Mouse (Mus musculus): Measurements from ENCODE around the gene Sys1. TPM values are rescaled to one million over a fixed set of nuclear protein-coding genes. Genes with fewer than 3 reads are reported as not detected.

Sys1 gene
- total and polyA plus RNA-seq, 2 experiments from 2014 or later = 108 to 194 TPM

- no peak overlapping the region for H3K4me3 ChIP-seq (ENCODE audit: low read depth, low read length)
- peak; percentile 29; the same call in 1 of the 2 replicates for TF ChIP-seq CTCF (IDR thresholded peaks at IDR 0.05)
- H3K27me3 ChIP-seq (ENCODE audit: insufficient read depth, low read length) = no peaks in the 10 kb centered on the region
- H3K27ac ChIP-seq (ENCODE audit: low read depth, low read length) = no peak overlapping the region
- H3K9me3 ChIP-seq (ENCODE audit: low read length) = no peaks in the 10 kb centered on the region
- DNase-seq (ENCODE audit: low spot score) = no peak
- peaks cover 7% of the 10 kb centered on the region; the same call in 1 of the 2 replicates for H3K4me1 ChIP-seq (ENCODE audit: insufficient read depth, low read length)
- 81% methylated on average over 5 of the region's 5 CpGs for WGBS
- H3K36me3 ChIP-seq (ENCODE audit: insufficient read depth, low read length) = peaks cover 42% of the 10 kb centered on the region
- H3K4me2 ChIP-seq (ENCODE audit: low read depth, low read length, poor library complexity, severe bottlenecking) = no peak overlapping the region
- no peak overlapping the region for H3K9ac ChIP-seq (replicated peaks; ENCODE audit: low read length, poor library complexity, severe bottlenecking)
- no peak for ATAC-seq (ENCODE audit: low FRiP score)
Measured at GRCm38 (mm10) chr2:164499317-164499716, 42.6 kb downstream of the Sys1 start.

GRCm38 (mm10) chr2:164500511-164500910 lies 43.7 kb downstream of the Sys1 start:
- peaks cover 49% of the 10 kb centered on the region for H3K36me3 ChIP-seq (ENCODE audit: insufficient read depth, low read length)
- H3K4me3 ChIP-seq (ENCODE audit: low read depth, low read length) = no peak overlapping the region
- no peak overlapping the region for H3K4me2 ChIP-seq (ENCODE audit: low read depth, low read length, poor library complexity, severe bottlenecking)
- DNase-seq (ENCODE audit: low spot score) (peak; percentile 54), ATAC-seq (ENCODE audit: low FRiP score) (no peak)
- peaks cover 7% of the 10 kb centered on the region; the same call in 1 of the 2 replicates for H3K4me1 ChIP-seq (ENCODE audit: insufficient read depth, low read length)
- no peak overlapping the region for H3K27ac ChIP-seq (ENCODE audit: low read depth, low read length)
- no peak for TF ChIP-seq CTCF (IDR thresholded peaks at IDR 0.05)
- H3K27me3 ChIP-seq (ENCODE audit: insufficient read depth, low read length) = no peaks in the 10 kb centered on the region
- H3K9ac ChIP-seq (replicated peaks; ENCODE audit: low read length, poor library complexity, severe bottlenecking) = no peak overlapping the region
- no peaks in the 10 kb centered on the region for H3K9me3 ChIP-seq (ENCODE audit: low read length)
- WGBS = 96% methylated on average over 7 of the region's 7 CpGs

GRCm38 (mm10) chr2:164504919-164505318 lies 48.2 kb downstream of the Sys1 start:
- H3K36me3 ChIP-seq (ENCODE audit: insufficient read depth, low read length) = peaks cover 48% of the 10 kb centered on the region
- WGBS = 95% methylated on average over 3 of the region's 3 CpGs

GRCm38 (mm10) chr2:164505619-164506347 lies 49.0 kb downstream of the Sys1 start:
- Histone ChIP-seq H3K9me3 (ENCODE audit: low read length) (no peaks in the 10 kb centered on the region), H3K27ac (ENCODE audit: low read depth, low read length) (no peak overlapping the region), H3K9ac (replicated peaks; ENCODE audit: low read length, poor library complexity, severe bottlenecking) (no peak overlapping the region), H3K27me3 (ENCODE audit: insufficient read depth, low read length) (no peaks in the 10 kb centered on the region), H3K4me3 (ENCODE audit: low read depth, low read length) (no peak overlapping the region), H3K4me1 (ENCODE audit: insufficient read depth, low read length) (no peaks in the 10 kb centered on the region), H3K4me2 (ENCODE audit: low read depth, low read length, poor library complexity, severe bottlenecking) (no peak overlapping the region), H3K36me3 (ENCODE audit: insufficient read depth, low read length) (peaks cover 40% of the 10 kb centered on the region)
- DNase-seq (ENCODE audit: low spot score) (no peak), ATAC-seq (ENCODE audit: low FRiP score) (no peak)
- peak; percentile 26; the same call in 1 of the 2 replicates for TF ChIP-seq CTCF (IDR thresholded peaks at IDR 0.05)
- 97% methylated on average over 4 of the region's 4 CpGs for WGBS

More at GRCm38 (mm10) chr2:164504919-164505318, 48.2 kb downstream of the Sys1 start:
- no peak overlapping the region for H3K4me3 ChIP-seq (ENCODE audit: low read depth, low read length)
- peak; percentile 19; the same call in 1 of the 2 replicates for TF ChIP-seq CTCF (IDR thresholded peaks at IDR 0.05)
- H3K27me3 ChIP-seq (ENCODE audit: insufficient read depth, low read length) = no peaks in the 10 kb centered on the region
- no peak overlapping the region for H3K27ac ChIP-seq (ENCODE audit: low read depth, low read length)
- DNase-seq (ENCODE audit: low spot score) = no peak
- no peak for ATAC-seq (ENCODE audit: low FRiP score)
- no peak overlapping the region for H3K4me2 ChIP-seq (ENCODE audit: low read depth, low read length, poor library complexity, severe bottlenecking)
- H3K9me3 ChIP-seq (ENCODE audit: low read length) = no peaks in the 10 kb centered on the region
- no peak overlapping the region for H3K9ac ChIP-seq (replicated peaks; ENCODE audit: low read length, poor library complexity, severe bottlenecking)
- no peaks in the 10 kb centered on the region for H3K4me1 ChIP-seq (ENCODE audit: insufficient read depth, low read length)

GRCm38 (mm10) chr2:164507811-164508210 lies 51.0 kb downstream of the Sys1 start:
- H3K36me3 ChIP-seq (ENCODE audit: insufficient read depth, low read length) = peaks cover 22% of the 10 kb centered on the region
- TF ChIP-seq CTCF (IDR thresholded peaks at IDR 0.05) = no peak
- WGBS = 83% methylated on average over 19 of the region's 19 CpGs
- ATAC-seq (ENCODE audit: low FRiP score) (no peak), DNase-seq (ENCODE audit: low spot score) (no peak)
- H3K27ac ChIP-seq (ENCODE audit: low read depth, low read length) = no peak overlapping the region
- no peaks in the 10 kb centered on the region for H3K9me3 ChIP-seq (ENCODE audit: low read length)
- no peaks in the 10 kb centered on the region for H3K27me3 ChIP-seq (ENCODE audit: insufficient read depth, low read length)
- H3K4me2 ChIP-seq (ENCODE audit: low read depth, low read length, poor library complexity, severe bottlenecking) = no peak overlapping the region
- H3K4me3 ChIP-seq (ENCODE audit: low read depth, low read length) = no peak overlapping the region
- no peak overlapping the region for H3K9ac ChIP-seq (replicated peaks; ENCODE audit: low read length, poor library complexity, severe bottlenecking)
- H3K4me1 ChIP-seq (ENCODE audit: insufficient read depth, low read length) = no peaks in the 10 kb centered on the region

GRCm38 (mm10) chr2:164510621-164511190 lies 53.9 kb downstream of the Sys1 start:
- 44% methylated on average over 4 of the region's 5 CpGs for WGBS
- ATAC-seq (ENCODE audit: low FRiP score) (no peak), DNase-seq (ENCODE audit: low spot score) (no peak)
- Histone ChIP-seq H3K27me3 (ENCODE audit: insufficient read depth, low read length) (no peaks in the 10 kb centered on the region; the same call in 1 of the 2 replicates), H3K9ac (replicated peaks; ENCODE audit: low read length, poor library complexity, severe bottlenecking) (no peak overlapping the region), H3K27ac (ENCODE audit: low read depth, low read length) (no peak overlapping the region), H3K36me3 (ENCODE audit: insufficient read depth, low read length) (no peaks in the 10 kb centered on the region), H3K9me3 (ENCODE audit: low read length) (no peaks in the 10 kb centered on the region), H3K4me2 (ENCODE audit: low read depth, low read length, poor library complexity, severe bottlenecking) (no peak overlapping the region), H3K4me1 (ENCODE audit: insufficient read depth, low read length) (no peaks in the 10 kb centered on the region), H3K4me3 (ENCODE audit: low read depth, low read length) (no peak overlapping the region)
- no peak for TF ChIP-seq CTCF (IDR thresholded peaks at IDR 0.05)

Data from midbrain, postnatal 0 days (tissue).